Mouse (Mus musculus): ENCODE measurements around the gene Fndc8.

The Fndc8 gene

GRCm38 (mm10) chr11:82869506-82870172, 22.3 kb upstream of the Fndc8 start:
- DNase-seq (ENCODE audit: low spot score), result no peak

- peak; percentile 67 for DNase-seq (ENCODE audit: low spot score)
Measured at GRCm38 (mm10) chr11:82870173-82871030, 21.5 kb upstream of the Fndc8 start.

- DNase-seq (ENCODE audit: low spot score), result peak; percentile 96
Measured at GRCm38 (mm10) chr11:82871031-82871446, 20.9 kb upstream of the Fndc8 start, which contains the start of gene Rffl. TSS of gene Rffl (minus strand) at chr11:82871210.

GRCm38 (mm10) chr11:82874924-82875323, 17.0 kb upstream of the Fndc8 start:
- no peak for DNase-seq (ENCODE audit: low spot score)

- DNase-seq (ENCODE audit: low spot score), result no peak
Measured at GRCm38 (mm10) chr11:82875631-82876030, 16.3 kb upstream of the Fndc8 start.

GRCm38 (mm10) chr11:82877726-82878344, 14.1 kb upstream of the Fndc8 start:
- no peak for DNase-seq (ENCODE audit: low spot score)

- DNase-seq (ENCODE audit: low spot score), result no peak
Measured at GRCm38 (mm10) chr11:82883180-82883579, 8.7 kb upstream of the Fndc8 start.

GRCm38 (mm10) chr11:82886559-82886958, 5.4 kb upstream of the Fndc8 start:
- no peak for DNase-seq (ENCODE audit: low spot score)

GRCm38 (mm10) chr11:82888491-82888946, 3.4 kb upstream of the Fndc8 start:
- peak; percentile 18 for DNase-seq (ENCODE audit: low spot score)

GRCm38 (mm10) chr11:82889524-82890341, 2.2 kb upstream of the Fndc8 start:
- DNase-seq (ENCODE audit: low spot score), result no peak

- peak; percentile 94 for DNase-seq (ENCODE audit: low spot score)
Measured at GRCm38 (mm10) chr11:82890342-82890762, 1.6 kb upstream of the Fndc8 start, which contains the start of gene Rad51d. TSS of gene Rad51d (minus strand) at chr11:82890614.

GRCm38 (mm10) chr11:82897478-82897877, 5.6 kb downstream of the Fndc8 start:
- no peak for DNase-seq (ENCODE audit: low spot score)

GRCm38 (mm10) chr11:82899720-82900119, 7.8 kb downstream of the Fndc8 start:
- DNase-seq (ENCODE audit: low spot score), result no peak

GRCm38 (mm10) chr11:82901606-82902310, 9.8 kb downstream of the Fndc8 start:
- DNase-seq (ENCODE audit: low spot score), result no peak

- no peak for DNase-seq (ENCODE audit: low spot score)
Measured at GRCm38 (mm10) chr11:82904952-82905351, 13.0 kb downstream of the Fndc8 start.

- DNase-seq (ENCODE audit: low spot score), result no peak
Measured at GRCm38 (mm10) chr11:82905816-82906215, 13.9 kb downstream of the Fndc8 start.

- DNase-seq (ENCODE audit: low spot score), result peak; percentile 92
Measured at GRCm38 (mm10) chr11:82907651-82908607, 16.0 kb downstream of the Fndc8 start, which contains the start of gene Nle1. TSS of gene Nle1 (minus strand) at chr11:82908411.

GRCm38 (mm10) chr11:82908608-82908989, 16.7 kb downstream of the Fndc8 start:
- DNase-seq (ENCODE audit: low spot score), result no peak

- no peak for DNase-seq (ENCODE audit: low spot score)
Measured at GRCm38 (mm10) chr11:82910250-82910649, 18.3 kb downstream of the Fndc8 start, which contains the start of gene Unc45b. TSS of gene Unc45b (plus strand) at chr11:82910550.

Measured in layer of hippocampus, adult 11-12 months (tissue).